Mouse (Mus musculus) liver, embryonic 14.5 days (tissue): ENCODE data around the gene Hspb6.

Experiments used
- CTCF ChIP-seq: IDR thresholded peaks from 2 replicates; pipeline ENCODE4 v1.5.1; 2016; ENCODE audit warnings: antibody characterized with exemption, low read depth, control low read depth
- EP300 ChIP-seq: IDR thresholded peaks from 2 replicates; pipeline ENCODE4 v1.6.1; 2016; ENCODE audit warnings: antibody characterized with exemption, low read depth

- TF ChIP-seq CTCF (no peak), EP300 (no peak)
Observed at GRCm38 (mm10) chr7:30600651-30601050, 48.7 kb downstream of the Hspb6 start.
